Mouse (Mus musculus): ENCODE data around the gene C130032M10Rik.

DNA sequence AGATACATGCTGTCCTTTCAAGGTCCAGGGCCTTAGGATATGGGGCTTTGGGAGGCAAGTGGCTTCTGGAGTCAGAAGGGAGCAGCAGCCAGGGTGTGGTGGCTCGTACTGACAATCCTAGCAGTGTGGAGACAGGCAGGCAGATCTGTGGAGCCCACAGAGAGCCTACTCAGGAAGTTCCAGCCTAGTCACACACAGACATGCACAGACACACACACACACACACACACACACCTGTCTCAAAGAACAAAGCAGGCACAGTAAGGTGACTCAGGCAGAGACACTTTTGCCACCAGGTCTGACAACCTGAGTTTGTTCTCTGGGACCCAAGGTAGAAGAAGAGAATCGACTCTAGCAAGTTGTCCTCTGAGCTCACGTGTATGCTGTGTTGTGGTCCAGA, 34.6 kb upstream of the C130032M10Rik start:
- no peak for TF ChIP-seq CTCF (IDR thresholded peaks at IDR 0.05; ENCODE audit: control insufficient read depth, insufficient read depth, low read length)
- no peak for TF ChIP-seq POLR2A (IDR thresholded peaks at IDR 0.05; ENCODE audit: borderline replicate concordance, control insufficient read depth, low read depth, low read length)

All from bone marrow, adult 2 months (tissue).